Mouse (Mus musculus) kidney, adult 8-10 months (tissue): ENCODE measurements around the gene Sorcs2.
A peak's percentile ranks its signal among the peaks of the same experiment; 100 is the strongest.
"Not testable (repeated sequence)": the region's sequence is repeated elsewhere in the genome, so short reads cannot be mapped to it uniquely, and the experiment has no call there.

Experiments
- DNase-seq, 2 experiments: peaks; one replicate each; pipeline ENCODE4 v3.0.0; 2022

Gene Sorcs2

DNA sequence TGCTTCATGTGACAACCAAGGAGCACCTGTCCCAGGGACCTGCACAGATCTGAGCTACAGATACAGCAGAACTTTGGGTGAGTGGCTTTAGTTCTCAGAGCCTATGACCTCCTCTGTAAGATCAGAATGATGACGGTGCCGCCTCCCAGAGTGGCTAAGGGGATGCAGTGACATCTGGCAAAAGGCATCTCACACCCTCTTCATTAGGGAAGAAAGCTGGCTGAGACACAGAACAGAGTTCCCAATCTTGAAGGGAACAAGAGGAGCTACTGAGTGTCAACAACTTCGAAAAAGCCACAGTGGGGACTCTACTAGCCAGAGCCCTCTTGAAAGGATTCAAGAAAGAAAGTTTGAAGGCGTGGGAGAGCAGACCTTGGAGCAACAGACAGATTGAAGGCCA lies 100.7 kb downstream of the Sorcs2 start:
- DNase-seq: no peak

DNA sequence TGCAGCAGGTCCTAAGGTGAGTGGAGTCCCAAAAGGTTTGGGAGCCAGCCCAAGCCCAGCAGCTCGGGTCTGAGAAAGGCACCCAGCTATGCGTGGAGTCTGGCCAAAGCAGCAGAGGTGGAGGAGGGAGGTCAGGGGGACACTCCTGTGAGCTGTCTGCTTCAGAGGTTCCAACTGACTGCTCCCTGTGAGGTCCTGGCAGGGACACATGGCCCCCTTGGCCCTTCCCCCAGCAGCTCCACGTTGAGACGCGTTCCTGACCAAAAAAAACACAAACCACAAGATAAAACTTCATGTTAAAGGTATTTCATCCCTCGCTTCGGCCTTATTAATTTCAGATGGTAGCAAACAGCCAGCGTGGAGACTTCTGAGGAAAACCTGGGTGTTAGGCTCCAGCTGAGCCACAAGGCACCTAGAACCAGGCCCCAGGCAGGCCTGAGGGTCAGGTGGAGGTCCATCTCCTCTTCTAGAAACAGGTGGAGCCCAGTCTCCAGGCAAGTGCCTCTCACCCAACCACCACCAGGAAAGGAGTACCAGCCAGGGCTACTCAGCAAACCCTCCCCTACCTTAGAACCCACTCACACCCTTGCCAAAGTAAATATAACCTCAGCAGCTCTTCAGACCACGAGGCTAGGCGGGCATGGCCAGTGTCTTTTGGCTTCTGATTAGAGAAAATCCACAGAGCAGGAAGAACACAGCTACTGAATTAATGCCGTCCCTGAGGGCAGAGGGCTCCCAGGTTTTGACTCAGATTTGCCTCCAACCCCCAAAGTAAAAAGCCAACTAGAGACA lies 104.6 kb downstream of the Sorcs2 start:
- peak; percentile 9 to 46 for DNase-seq

DNA sequence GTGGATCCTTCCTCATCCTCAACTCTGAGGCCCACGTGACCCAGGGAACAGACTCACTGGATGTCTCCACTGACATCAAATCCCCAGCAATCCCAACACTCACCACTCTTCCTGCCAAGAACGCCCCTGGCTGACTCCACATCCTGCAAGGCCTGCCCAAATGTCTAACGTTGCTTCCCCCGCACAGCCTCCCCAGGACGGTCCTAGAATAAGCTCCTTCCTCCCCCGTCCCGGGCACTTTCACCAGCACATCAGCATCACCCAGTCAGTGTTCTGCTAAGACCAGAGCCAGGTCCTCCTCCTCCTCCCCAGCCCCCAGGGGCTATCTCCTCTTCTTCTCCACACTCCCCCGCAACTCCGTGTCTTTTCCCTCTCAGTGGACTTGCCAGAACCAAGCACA lies 105.6 kb downstream of the Sorcs2 start:
- no peak for DNase-seq

DNA sequence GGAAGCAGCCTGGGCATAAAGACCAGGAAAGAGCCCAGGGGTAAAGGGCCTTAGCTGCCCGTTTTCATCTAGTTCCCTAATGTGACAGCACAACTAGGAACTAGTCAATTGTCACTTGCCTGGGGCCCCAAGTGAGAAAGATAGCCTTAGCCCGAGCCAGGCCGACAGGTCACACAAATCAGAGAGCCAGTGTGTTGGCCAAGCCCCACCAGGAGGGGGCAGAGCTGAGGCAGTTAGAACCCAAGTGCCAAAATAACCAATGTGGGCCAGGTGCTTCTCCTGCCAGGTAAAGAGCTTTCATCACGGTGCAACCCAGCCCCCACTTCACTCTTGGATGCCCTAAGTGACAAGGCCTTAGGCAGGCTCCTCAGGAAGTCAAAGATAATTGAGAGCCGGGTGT lies 106.7 kb downstream of the Sorcs2 start:
- peak in 1 of 2 experiments; percentile 43 for DNase-seq

- DNase-seq: no peak
Observed at GRCm38 (mm10) chr5:36285405-36285804, 112.5 kb downstream of the Sorcs2 start.

DNA sequence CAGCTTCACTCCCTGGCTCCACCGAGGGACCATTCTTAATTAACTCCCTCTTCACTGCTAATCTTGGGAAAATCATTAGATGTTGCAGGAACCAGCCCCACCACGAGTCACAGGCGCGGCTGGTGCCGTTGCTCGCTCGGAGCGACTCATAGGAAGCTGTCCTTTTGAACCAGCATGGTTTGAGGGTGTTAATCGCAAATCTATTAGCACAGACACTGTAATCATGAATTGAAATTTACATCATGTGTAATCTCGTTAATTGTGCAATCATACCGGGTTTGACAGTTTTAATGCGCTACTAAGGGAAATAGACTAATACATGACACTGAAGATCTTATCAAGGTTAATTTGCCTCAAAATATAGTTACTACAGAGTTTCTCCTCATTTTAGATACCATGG lies 118.0 kb downstream of the Sorcs2 start:
- no peak for DNase-seq

- no peak for DNase-seq
Observed at GRCm38 (mm10) chr5:36274684-36275394, 123.1 kb downstream of the Sorcs2 start.

DNA sequence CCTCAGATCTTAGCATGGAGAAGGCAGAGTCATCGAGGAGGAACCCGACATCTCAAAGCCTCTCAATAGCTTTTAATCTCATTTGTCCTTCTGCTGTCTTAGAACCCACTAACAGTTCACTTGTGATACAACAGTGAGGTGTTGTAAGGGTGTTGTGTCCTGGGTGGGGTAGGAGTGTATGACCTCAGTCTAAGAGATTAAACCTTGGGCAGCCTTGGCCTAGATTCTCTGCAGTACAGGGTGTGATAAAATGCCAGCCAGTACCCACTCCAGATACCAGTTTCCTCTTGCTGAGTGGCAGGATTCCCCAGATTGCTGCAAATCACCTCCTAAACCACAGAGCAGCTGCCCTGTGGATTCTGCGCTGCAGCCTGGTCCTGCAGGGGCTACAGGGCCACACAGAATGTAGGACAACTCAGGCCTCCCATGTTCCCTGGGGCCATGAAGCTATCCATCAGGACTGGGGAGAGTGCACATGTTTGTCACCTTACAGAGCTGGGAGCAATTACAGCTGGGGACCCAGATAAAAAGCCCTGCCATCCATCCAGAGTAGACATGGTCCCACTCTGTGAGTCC lies 130.7 kb downstream of the Sorcs2 start:
- DNase-seq: no peak

- no peak for DNase-seq
Observed at GRCm38 (mm10) chr5:36260862-36261261, 137.1 kb downstream of the Sorcs2 start.

DNA sequence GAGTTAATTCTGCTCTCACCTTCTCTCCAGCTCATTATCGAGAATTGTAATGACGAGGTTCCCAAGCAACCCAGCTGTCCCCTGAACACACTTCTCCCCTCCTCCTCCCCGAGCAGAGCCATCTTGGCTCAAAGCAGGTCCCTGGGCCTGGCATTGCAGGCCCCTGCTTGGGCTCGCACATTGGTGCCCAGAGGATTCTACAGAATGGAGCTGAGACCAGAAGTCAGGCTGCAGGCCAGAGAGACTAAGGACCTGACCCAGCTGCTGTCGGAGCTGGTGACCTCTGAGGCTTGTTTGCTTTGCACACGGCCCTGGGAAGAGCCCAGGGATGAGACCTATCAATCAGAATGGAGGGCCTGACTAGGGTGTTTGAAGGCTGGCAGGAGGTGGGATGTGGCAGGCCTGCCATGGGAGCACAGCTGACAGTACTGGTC lies 138.2 kb downstream of the Sorcs2 start:
- no peak for DNase-seq

DNA sequence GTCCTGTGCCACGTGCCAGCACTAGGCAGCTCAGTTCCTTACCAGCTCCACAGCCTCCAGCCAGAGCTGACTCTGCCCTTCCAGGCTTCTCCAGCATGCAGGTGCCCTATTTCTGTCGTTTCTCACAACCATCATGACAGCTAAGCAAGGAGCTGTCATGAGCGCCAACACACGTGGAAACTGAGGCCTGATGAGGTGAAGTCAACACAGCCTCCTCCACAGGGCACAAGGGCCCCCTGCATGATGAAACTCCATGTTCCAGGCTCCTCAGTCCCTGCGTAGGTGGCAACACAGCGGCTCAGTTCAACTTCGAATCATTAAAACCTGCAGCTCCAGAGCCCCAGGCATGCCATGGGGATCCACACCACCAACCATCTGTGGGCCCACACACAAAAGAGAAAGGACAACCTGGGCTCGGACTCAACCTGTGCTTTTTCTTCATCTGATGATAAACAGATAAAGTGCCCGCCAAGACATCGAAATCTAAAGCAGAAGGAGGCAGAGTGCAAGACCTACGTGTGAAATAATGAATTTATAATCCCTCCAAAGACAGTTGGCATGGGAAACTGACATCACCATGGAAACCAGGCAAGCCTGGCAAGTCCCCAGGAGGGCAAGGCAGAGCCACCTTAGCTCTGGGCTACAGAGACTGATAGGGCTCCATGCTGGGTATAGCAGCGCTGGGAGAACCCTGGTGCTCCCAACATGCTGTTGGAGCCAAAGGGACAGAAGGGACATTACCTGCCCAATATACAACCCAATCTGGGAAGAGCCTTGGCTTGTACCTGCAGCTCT lies 139.4 kb downstream of the Sorcs2 start:
- no peak for DNase-seq

DNA sequence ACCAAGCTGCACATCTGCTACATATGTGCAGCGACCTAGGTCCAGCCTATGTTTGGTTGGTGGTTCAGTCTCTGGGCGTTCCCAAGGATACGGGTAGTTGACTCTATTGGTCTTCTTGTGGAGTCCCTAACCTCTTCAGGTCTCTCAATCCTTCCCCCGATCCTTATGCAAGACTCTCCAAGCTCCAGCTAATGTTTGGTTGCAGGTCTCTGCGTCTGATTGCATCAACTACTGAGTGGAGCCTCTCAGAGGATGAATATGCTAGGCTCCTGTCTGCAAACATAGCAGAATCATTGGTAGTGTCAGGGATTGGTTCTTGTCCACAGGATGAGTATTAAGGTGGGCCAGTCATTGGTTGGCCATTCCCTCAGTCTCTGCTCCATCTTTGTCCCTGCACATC lies 140.9 kb downstream of the Sorcs2 start:
- DNase-seq: no peak

DNA sequence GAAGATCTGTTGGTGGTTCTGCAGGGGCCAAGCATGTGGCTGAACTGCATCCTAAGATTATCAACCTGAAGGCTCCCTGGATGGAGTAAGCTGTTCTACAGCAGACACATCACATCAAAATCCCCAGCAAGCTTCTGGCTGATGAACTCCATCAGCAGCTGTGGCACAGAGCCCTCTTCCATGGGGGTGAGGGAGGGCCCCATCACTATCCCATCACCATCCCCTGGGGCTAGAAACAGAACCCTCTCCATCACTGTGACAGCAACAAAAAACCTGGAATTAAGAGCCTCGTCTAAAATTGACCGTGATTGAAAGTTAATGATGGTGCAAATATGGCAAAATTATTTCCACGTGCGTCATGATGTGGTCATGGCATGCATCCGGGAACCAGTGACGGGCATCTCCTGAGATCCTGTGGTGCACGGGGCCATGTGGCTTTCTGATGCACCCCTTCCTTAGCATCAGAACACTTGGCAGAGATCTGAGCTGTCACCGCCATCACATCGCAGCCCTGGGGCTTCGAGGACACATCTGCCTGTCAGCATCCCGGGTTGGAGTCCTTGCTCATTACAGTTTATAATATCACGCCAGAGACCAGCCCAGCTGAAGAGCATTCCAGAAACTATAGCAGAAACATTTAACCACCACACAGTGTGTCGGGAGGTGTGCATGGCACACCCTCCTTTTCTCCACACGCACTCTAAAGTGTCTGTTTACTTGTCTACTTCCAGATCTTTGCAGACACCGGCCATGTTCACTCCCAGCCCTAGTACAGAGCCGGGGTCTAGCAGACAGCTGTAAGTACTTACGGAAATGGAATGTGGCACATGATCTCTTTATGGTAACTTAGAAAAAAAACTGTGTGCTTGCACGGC lies 143.1 kb downstream of the Sorcs2 start:
- no peak for DNase-seq

- DNase-seq: no peak
Observed at GRCm38 (mm10) chr5:36252746-36253504, 145.0 kb downstream of the Sorcs2 start.

DNA sequence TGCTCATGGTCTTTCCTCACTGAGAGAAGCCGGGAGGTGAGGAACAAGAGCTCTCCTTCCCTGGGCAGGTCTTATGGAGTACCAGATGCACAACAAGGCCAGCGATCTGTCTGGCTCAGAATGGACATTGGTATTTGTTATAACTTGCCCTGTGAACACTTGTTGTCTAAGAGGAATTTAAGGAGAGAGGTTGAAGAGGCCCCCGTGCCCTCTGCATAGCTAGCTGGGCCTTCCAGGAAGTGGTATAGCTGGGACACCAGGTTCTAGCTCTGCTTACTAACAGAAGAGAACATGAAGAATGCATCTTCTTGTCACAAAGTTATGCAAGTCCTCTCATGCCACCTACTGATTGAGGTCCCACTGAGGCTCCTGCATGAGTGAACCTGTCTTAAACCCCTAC lies 149.9 kb downstream of the Sorcs2 start:
- DNase-seq: no peak

GRCm38 (mm10) chr5:36237526-36237925 lies 160.4 kb downstream of the Sorcs2 start:
- not testable (repeated sequence) for DNase-seq

DNA sequence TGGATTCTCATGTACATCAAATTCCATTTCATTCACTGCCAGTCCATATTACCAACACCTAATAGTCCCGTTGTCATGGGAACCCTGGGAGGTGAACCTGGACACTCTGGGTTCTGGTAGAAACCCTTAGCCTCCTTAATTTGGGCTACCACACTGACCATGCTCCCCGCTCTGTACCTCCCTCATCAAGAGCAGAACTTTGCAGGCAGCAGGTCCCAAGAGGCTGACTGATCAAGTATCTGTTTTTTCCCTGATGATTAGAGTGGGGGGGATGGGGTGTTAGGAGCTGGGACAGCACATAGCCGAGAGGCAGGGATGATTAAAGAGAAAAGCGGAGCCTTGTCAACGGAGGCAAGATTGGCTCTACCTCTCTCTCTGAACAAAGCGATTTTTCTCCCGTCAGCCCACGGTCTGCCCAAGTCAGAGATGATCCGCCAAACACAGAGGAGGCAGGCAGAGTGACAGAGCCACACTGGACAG lies 167.6 kb downstream of the Sorcs2 start:
- DNase-seq: no peak

DNA sequence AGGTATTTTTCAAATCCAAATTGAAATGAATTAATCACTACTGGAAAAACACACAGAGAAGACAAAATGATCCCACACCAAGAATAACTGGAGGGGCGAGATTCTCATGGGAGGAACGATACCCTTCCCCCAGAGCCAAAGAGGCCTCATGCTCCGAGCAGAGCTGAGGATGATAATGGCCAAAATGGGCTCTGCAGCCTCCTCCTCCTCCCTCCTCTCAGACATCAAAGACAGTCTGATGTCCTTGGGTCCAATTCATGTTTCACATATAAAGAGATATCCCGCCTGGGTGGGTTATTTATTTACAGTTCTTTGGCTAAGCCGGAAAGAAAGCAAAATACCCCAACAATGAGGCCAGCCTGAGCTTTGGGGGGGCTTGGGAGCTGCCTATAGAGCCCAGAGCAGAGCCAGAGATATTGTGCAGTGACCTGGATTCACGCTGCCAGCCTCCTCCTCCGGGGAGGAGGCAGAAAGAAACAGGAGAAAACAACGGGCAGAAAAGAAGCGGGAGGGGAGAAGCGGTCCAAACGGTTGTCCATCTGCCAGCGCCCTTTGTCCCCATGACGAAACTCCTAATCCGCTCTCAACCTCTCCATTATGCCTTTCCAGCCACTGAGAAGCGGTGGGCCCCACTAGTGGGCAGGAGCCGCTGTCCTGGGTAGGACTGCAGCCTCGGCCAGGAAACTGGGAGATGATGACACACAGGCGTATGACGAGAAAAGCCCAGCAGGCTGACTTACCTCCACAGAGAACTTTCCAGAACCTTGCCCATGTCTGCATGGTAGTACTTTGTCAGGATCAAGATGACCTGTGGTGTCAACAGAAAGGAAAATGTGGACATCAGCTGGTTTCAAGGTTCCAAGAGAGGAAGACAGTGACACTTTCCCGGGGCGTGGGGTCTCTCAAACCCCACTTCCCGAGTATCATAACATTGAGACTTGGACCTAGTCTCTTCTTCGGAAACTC lies 169.3 kb downstream of the Sorcs2 start:
- peak in 1 of 2 experiments; percentile 8 for DNase-seq

DNA sequence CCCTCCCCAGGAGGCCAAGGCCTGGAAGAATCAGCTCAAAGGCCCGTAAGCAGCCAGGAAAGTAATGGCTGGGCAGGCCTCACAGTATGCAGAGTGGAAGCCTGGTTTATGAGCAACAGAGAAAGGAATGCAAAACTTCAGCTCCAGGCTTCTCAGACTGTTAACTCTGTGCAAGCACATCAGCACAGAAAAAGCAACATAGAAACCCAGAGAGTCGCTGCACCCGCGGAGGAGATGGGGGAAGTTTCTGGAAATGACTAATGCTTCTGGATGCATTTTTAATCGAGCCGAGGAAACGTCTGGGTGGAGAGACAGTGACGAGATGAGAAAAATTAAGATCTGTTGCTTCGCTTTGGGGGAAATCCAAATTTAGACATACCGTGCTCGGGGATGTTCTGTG lies 171.6 kb downstream of the Sorcs2 start:
- peak in 1 of 2 experiments; percentile 6 for DNase-seq

- DNase-seq: no peak
Observed at GRCm38 (mm10) chr5:36225855-36226254, 172.1 kb downstream of the Sorcs2 start.
